Mouse (Mus musculus): Measurements from ENCODE around the gene Olfr665.
"Not testable (repeated sequence)": the region's sequence is repeated elsewhere in the genome, so short reads cannot be mapped to it uniquely, and the experiment has no call there.

Gene Olfr665

GRCm38 (mm10) chr7:104877731-104878130 lies at the start of gene Olfr665:
Olfr665 (plus strand) TSS chr7:104878031.
- no peak for DNase-seq (ENCODE audit: low spot score in 2 of 2)

DNA sequence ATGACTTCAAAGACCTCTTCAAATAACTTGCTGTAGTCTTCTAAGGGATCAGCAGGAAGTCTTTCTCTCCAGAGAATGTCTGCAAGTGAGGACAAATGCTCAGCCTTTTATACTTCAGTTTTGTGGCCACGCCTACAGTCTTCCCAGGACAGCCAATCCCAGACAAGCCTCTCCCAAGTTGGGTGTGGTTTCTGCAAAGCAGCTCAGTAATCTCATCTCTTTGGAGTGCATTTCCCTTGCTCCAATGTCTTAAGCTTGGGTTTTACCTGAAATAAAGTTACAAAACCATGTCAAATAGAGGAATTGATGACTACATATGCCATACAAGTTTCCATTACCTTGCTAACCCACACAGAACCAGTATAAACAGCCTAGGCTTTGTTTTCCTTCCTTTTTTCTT lies 35.3 kb upstream of the Olfr665 start, which contains the start of gene Usp17lb:
Gene Usp17lb, minus strand, starts transcription at position 101 of the 400 bp plus-strand sequence.
- no peak for DNase-seq (ENCODE audit: low spot score in 2 of 2)

- DNase-seq (ENCODE audit: low spot score in 2 of 2) = no peak
Measured at GRCm38 (mm10) chr7:104843731-104844287, 34.0 kb upstream of the Olfr665 start.

DNA sequence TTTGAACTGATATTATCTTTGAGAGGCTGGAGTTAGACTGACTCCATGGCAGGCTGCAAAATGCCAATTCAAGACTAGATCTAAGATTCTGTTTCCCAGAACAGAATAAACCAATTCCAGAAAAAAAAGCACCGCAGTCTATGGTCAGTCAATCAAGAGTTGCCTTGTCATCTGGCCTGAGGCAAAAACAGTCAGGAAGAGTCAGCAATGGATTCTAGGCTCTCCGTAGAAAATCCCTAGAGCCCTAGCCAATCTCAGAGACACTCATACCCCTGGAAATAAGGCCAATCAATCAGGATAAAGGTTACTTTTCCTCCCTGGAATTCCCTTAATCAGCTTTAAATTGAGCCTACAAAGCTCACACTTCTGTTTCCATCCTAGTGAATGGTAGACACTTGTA lies 26.3 kb upstream of the Olfr665 start:
- DNase-seq (ENCODE audit: low spot score in 2 of 2) = not testable (repeated sequence)

DNA sequence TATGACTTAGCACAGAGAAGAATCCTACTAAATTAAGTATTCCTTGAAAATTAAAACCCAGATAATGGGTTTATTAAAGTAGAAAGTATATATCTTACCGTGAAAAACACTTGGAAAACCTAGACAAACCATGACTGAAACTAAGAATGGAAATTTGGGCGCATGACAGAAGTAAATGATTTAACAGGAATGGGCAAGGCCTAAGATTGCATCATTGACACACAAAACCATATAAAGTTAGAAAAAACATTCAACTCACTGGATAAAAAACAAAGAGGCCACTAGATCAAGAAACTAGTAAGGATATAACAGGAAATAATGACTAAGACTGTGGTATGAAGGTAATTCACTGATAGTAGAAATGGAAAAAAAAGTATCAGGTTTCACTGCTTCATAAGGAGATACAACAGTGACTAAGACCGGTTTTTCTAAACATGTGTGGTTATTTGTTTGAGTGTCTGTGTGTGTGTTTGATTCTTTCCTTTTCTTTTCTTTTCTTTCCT lies 22.5 kb upstream of the Olfr665 start:
- no peak for DNase-seq (ENCODE audit: low spot score in 2 of 2)

- DNase-seq (ENCODE audit: low spot score in 2 of 2) = not testable (repeated sequence)
Measured at GRCm38 (mm10) chr7:104856709-104857108, 21.1 kb upstream of the Olfr665 start, which contains the start of gene Usp17la. Usp17la (plus strand) TSS chr7:104857009.

DNA sequence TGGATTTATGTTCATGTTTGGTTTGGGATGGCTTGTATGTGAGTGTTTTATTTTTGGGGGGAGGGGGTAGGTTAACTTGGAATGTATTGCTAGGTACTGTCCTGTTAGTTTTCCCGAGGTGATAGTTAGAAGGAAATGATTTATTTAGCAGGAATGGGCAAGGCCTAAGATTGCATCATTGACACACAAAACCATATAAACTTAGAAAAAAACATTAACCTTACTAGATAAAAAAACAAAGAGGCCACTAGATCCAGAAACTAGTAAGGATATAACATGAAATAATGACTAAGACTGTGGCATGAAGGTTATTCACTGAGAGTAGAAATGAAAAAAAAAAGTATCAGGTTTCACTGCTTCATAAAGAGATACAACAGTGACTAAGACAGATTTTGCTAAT lies 20.1 kb upstream of the Olfr665 start:
- DNase-seq (ENCODE audit: low spot score in 2 of 2) = no peak

- DNase-seq (ENCODE audit: low spot score in 2 of 2) = no peak
Measured at GRCm38 (mm10) chr7:104861381-104861780, 16.4 kb upstream of the Olfr665 start.

GRCm38 (mm10) chr7:104895852-104896251 lies 18.0 kb downstream of the Olfr665 start, which contains the start of gene Olfr666:
Olfr666 (minus strand) TSS chr7:104895952.
- no peak for DNase-seq (ENCODE audit: low spot score in 2 of 2)

- DNase-seq (ENCODE audit: low spot score in 2 of 2) = no peak
Measured at GRCm38 (mm10) chr7:104921382-104921781, 43.6 kb downstream of the Olfr665 start, which contains the start of gene Olfr667. Olfr667 (minus strand) TSS chr7:104921482.

- no peak for DNase-seq (ENCODE audit: low spot score in 2 of 2)
Measured at GRCm38 (mm10) chr7:104927957-104928356, 50.1 kb downstream of the Olfr665 start, which contains the start of gene Olfr668. Olfr668 (minus strand) TSS chr7:104928057.
